7 mouse cellular contexts compared by ENCODE assay signal in genomic region chr8:75110093-75110492, GRCm38 (mm10). TPM values are rescaled to one million over a fixed set of nuclear protein-coding genes. Genes with fewer than 3 reads are reported as not detected.
DNase-seq lines count a peak whose midpoint lies in the region; ATAC-seq and TF ChIP-seq lines count a peak whose summit lies in the region.

No protein-coding gene starts in this region.

- peak overlapping the region; percentile 88 for H3K4me2 ChIP-seq in lung, embryonic 16.5 days (ENCODE audit: low read depth, low read length)
- peak overlapping the region; percentile 65 for H3K4me2 ChIP-seq in intestine, embryonic 14.5 days (ENCODE audit: low read length)
- peak overlapping the region; percentile 75 for H3K4me2 ChIP-seq in neural tube, embryonic 12.5 days (replicated peaks)

- DNase-seq in lung, postnatal 36 days: no peak
- DNase-seq in intestine, embryonic 14.5 days (ENCODE audit: low spot score): peak; percentile 53
- no peak for DNase-seq in layer of hippocampus, adult 8-10 months (ENCODE audit: low spot score in 2 of 2)
- no peak for DNase-seq in adrenal gland, postnatal 14 days

- no peak overlapping the region for H3K27ac ChIP-seq in lung, embryonic 16.5 days (ENCODE audit: low read length)
- no peak overlapping the region for H3K27ac ChIP-seq in embryonic fibroblast, embryonic 13.5 days (ENCODE audit: insufficient read depth, low read length)
- H3K27ac ChIP-seq in intestine, embryonic 14.5 days (ENCODE audit: low read depth): no peak overlapping the region
- H3K27ac ChIP-seq in neural tube, embryonic 12.5 days: no peak overlapping the region

- no peaks in the 10 kb centered on the region for H3K27me3 ChIP-seq in lung, embryonic 16.5 days (ENCODE audit: control insufficient read depth, insufficient read depth, low read depth, low read length)
- no peaks in the 10 kb centered on the region for H3K27me3 ChIP-seq in intestine, embryonic 14.5 days (replicated peaks; ENCODE audit: control insufficient read depth, insufficient read depth, low read length)
- H3K27me3 ChIP-seq in neural tube, embryonic 12.5 days (replicated peaks): no peaks in the 10 kb centered on the region

- H3K9ac ChIP-seq in lung, embryonic 16.5 days (ENCODE audit: low read length): peak overlapping the region; percentile 81
- H3K9ac ChIP-seq in intestine, embryonic 14.5 days (ENCODE audit: low read length): peak overlapping the region; percentile 79
- peak overlapping the region; percentile 63 for H3K9ac ChIP-seq in neural tube, embryonic 12.5 days

- 6% methylated on average over 13 of the region's 13 CpGs for WGBS in lung, embryonic 16.5 days
- 15% methylated on average over 13 of the region's 13 CpGs for WGBS in intestine, embryonic 14.5 days
- 22% methylated on average over 13 of the region's 13 CpGs for WGBS in neural tube, embryonic 12.5 days

- H3K9me3 ChIP-seq in lung, embryonic 16.5 days (ENCODE audit: control insufficient read depth, low read length): no peaks in the 10 kb centered on the region
- H3K9me3 ChIP-seq in intestine, embryonic 14.5 days (ENCODE audit: control insufficient read depth, low read length): no peaks in the 10 kb centered on the region
- H3K9me3 ChIP-seq in neural tube, embryonic 12.5 days: no peaks in the 10 kb centered on the region

- H3K4me1 ChIP-seq in lung, embryonic 16.5 days (replicated peaks; ENCODE audit: control insufficient read depth, insufficient read depth, low read length): peaks cover 11% of the 10 kb centered on the region
- no peaks in the 10 kb centered on the region for H3K4me1 ChIP-seq in embryonic fibroblast, embryonic 13.5 days (ENCODE audit: control insufficient read depth, insufficient read depth, low read length)
- peaks cover 17% of the 10 kb centered on the region; the same call in 1 of the 2 replicates for H3K4me1 ChIP-seq in intestine, embryonic 14.5 days (replicated peaks; ENCODE audit: control insufficient read depth, insufficient read depth, low read length)
- H3K4me1 ChIP-seq in neural tube, embryonic 12.5 days: peaks cover 19% of the 10 kb centered on the region

- TF ChIP-seq POLR2A in embryonic fibroblast, embryonic 13.5 days (IDR thresholded peaks at IDR 0.05; ENCODE audit: low read depth, low read length): no peak

- no peak for ATAC-seq in lung, embryonic 16.5 days (ENCODE audit: low read depth)
- no peak for ATAC-seq in intestine, embryonic 14.5 days (replicated peaks; ENCODE audit: low FRiP score, low TSS enrichment, low read depth)
- ATAC-seq in neural tube, embryonic 12.5 days (ENCODE audit: low FRiP score, low read depth): no peak

- H3K36me3 ChIP-seq in lung, embryonic 16.5 days (ENCODE audit: control insufficient read depth, insufficient read depth, low read length): peaks cover 27% of the 10 kb centered on the region
- peaks cover 45% of the 10 kb centered on the region for H3K36me3 ChIP-seq in intestine, embryonic 14.5 days (ENCODE audit: control insufficient read depth, insufficient read depth, low read length)
- peaks cover 36% of the 10 kb centered on the region for H3K36me3 ChIP-seq in neural tube, embryonic 12.5 days

- no peak for TF ChIP-seq CTCF in embryonic fibroblast, embryonic 13.5 days (IDR thresholded peaks at IDR 0.05; ENCODE audit: borderline replicate concordance, insufficient read depth, low read length)

- H3K4me3 ChIP-seq in lung, embryonic 16.5 days (ENCODE audit: low read length): peak overlapping the region; percentile 81
- peak overlapping the region; percentile 88 for H3K4me3 ChIP-seq in embryonic fibroblast, embryonic 13.5 days (ENCODE audit: insufficient read depth, low read length)
- peak overlapping the region; percentile 91 for H3K4me3 ChIP-seq in intestine, embryonic 14.5 days (ENCODE audit: low read depth, low read length)
- H3K4me3 ChIP-seq in neural tube, embryonic 12.5 days: peak overlapping the region; percentile 71

RNA-seq across cellular contexts. Expression of gene Mcm5, which starts 0.7 kb away (rescaled TPM):
- 171 and 172 TPM in 2 replicates for polyA plus RNA-seq in lung, embryonic 16.5 days (2015; fragmentation: Nextera tagmentation; extraction: Ambion mirVana)
- polyA plus RNA-seq in embryonic fibroblast, embryonic 13.5 days (2011; ENCODE audit: insufficient read length, low read depth, missing spikeins): 35.8 and 45.6 TPM in 2 replicates
- 153 and 168 TPM in 2 replicates for polyA plus RNA-seq in intestine, embryonic 14.5 days (2014; fragmentation: Nextera tagmentation; extraction: Ambion mirVana)
- 109 and 112 TPM in 2 replicates for polyA plus RNA-seq in neural tube, embryonic 12.5 days (2016; fragmentation: Nextera tagmentation; extraction: Ambion mirVana)
- 1 to 10 TPM; 6.0 to 7.6 (median 6.4) TPM for total RNA-seq in layer of hippocampus, adult 8-10 months (2022)
- total RNA-seq in adrenal gland, postnatal 14 days (2021): 26.7 and 33.0 TPM in 2 replicates

RNA-seq across cellular contexts. Expression of gene Hmox1, which starts 16.7 kb away (rescaled TPM):
- polyA plus RNA-seq in lung, embryonic 16.5 days (2015; fragmentation: Nextera tagmentation; extraction: Ambion mirVana): 36.5 and 43.7 TPM in 2 replicates
- polyA plus RNA-seq in embryonic fibroblast, embryonic 13.5 days (2011; ENCODE audit: insufficient read length, low read depth, missing spikeins): 159 and 170 TPM in 2 replicates
- 8.8 and 10.1 TPM in 2 replicates for polyA plus RNA-seq in intestine, embryonic 14.5 days (2014; fragmentation: Nextera tagmentation; extraction: Ambion mirVana)
- polyA plus RNA-seq in neural tube, embryonic 12.5 days (2016; fragmentation: Nextera tagmentation; extraction: Ambion mirVana): 14.0 and 15.1 TPM in 2 replicates
- 10 to 100 TPM in 2 of 4 experiments, 1 to 10 TPM in 2; 4.9 to 14.6 (median 9.5) TPM for total RNA-seq in layer of hippocampus, adult 8-10 months (2022)
- total RNA-seq in adrenal gland, postnatal 14 days (2021): 26.0 and 33.3 TPM in 2 replicates
